Mouse (Mus musculus): ENCODE measurements around the gene Sfi1. TPM values are rescaled to one million over a fixed set of nuclear protein-coding genes. Genes with fewer than 3 reads are reported as not detected.
A peak's percentile ranks its signal among the peaks of the same experiment; 100 is the strongest.
"Not testable (repeated sequence)": the region's sequence is repeated elsewhere in the genome, so short reads cannot be mapped to it uniquely, and the experiment has no call there.

The Sfi1 gene
- polyA plus RNA-seq, 1 experiment from 2014 or later: 14.9 TPM

- H3K27me3 ChIP-seq (ENCODE audit: control insufficient read depth, insufficient read depth, low read length); H3K9ac ChIP-seq (ENCODE audit: low read length); H3K4me3 ChIP-seq (ENCODE audit: low read depth, low read length); H3K4me2 ChIP-seq (ENCODE audit: low read depth, low read length, severe bottlenecking); H3K36me3 ChIP-seq (ENCODE audit: control insufficient read depth, insufficient read depth, low read length); H3K4me1 ChIP-seq (replicated peaks; ENCODE audit: control insufficient read depth, insufficient read depth, low read length); H3K27ac ChIP-seq (ENCODE audit: low read depth, low read length); H3K9me3 ChIP-seq (ENCODE audit: control insufficient read depth, low read length): not testable (repeated sequence)
- DNase-seq (ENCODE audit: low spot score) (peak; percentile 53), ATAC-seq (replicated peaks; ENCODE audit: low FRiP score) (peak; percentile 3; the same call in 1 of the 2 replicates)
- WGBS: 90% methylated on average over 3 of the region's 3 CpGs
Measured at GRCm38 (mm10) chr11:3132957-3133356, 60.3 kb downstream of the Sfi1 start.

DNA sequence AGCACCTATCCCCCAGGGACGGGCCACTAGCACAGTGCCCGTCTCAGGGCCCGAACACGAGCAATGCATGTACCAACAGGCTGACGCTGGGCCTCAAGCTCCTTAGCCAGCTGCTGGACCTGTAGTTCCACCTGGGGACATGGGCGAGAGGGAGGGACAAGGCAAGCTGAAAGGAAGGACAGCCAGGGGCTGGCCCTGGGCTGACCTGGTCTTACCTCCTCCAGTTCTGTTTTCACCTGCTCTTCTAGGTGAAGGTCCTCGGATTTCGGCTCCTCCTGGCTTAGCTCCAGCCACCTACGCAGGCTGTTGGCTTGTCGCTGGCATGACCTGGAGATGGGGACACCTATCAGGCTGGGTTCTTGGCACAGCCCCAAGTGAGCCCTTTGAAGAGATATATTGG lies 61.3 kb downstream of the Sfi1 start:
- H3K27ac ChIP-seq (ENCODE audit: low read depth, low read length): not testable (repeated sequence)
- DNase-seq (ENCODE audit: low spot score): peak; percentile 68

GRCm38 (mm10) chr11:3129852-3130251 lies 63.4 kb downstream of the Sfi1 start:
- peak; percentile 58 for DNase-seq (ENCODE audit: low spot score)
- H3K4me2 ChIP-seq (ENCODE audit: low read depth, low read length, severe bottlenecking); H3K36me3 ChIP-seq (ENCODE audit: control insufficient read depth, insufficient read depth, low read length); H3K9me3 ChIP-seq (ENCODE audit: control insufficient read depth, low read length); H3K4me3 ChIP-seq (ENCODE audit: low read depth, low read length); H3K27ac ChIP-seq (ENCODE audit: low read depth, low read length); H3K27me3 ChIP-seq (ENCODE audit: control insufficient read depth, insufficient read depth, low read length); H3K4me1 ChIP-seq (replicated peaks; ENCODE audit: control insufficient read depth, insufficient read depth, low read length); ATAC-seq (replicated peaks; ENCODE audit: low FRiP score); H3K9ac ChIP-seq (ENCODE audit: low read length): not testable (repeated sequence)
- 93% methylated on average over 5 of the region's 8 CpGs for WGBS

More for the DNA sequence above, 61.3 kb downstream of the Sfi1 start:
- not testable (repeated sequence) for H3K4me1 ChIP-seq (replicated peaks; ENCODE audit: control insufficient read depth, insufficient read depth, low read length); H3K36me3 ChIP-seq (ENCODE audit: control insufficient read depth, insufficient read depth, low read length); H3K4me2 ChIP-seq (ENCODE audit: low read depth, low read length, severe bottlenecking); H3K9me3 ChIP-seq (ENCODE audit: control insufficient read depth, low read length); H3K4me3 ChIP-seq (ENCODE audit: low read depth, low read length); H3K9ac ChIP-seq (ENCODE audit: low read length); H3K27me3 ChIP-seq (ENCODE audit: control insufficient read depth, insufficient read depth, low read length)
- WGBS: 94% methylated on average over 9 of the region's 10 CpGs
- peak; percentile 33 for ATAC-seq (replicated peaks; ENCODE audit: low FRiP score)

- H3K9ac ChIP-seq (ENCODE audit: low read length); H3K27me3 ChIP-seq (ENCODE audit: control insufficient read depth, insufficient read depth, low read length); H3K4me3 ChIP-seq (ENCODE audit: low read depth, low read length); H3K36me3 ChIP-seq (ENCODE audit: control insufficient read depth, insufficient read depth, low read length); H3K4me1 ChIP-seq (replicated peaks; ENCODE audit: control insufficient read depth, insufficient read depth, low read length); DNase-seq (ENCODE audit: low spot score); H3K4me2 ChIP-seq (ENCODE audit: low read depth, low read length, severe bottlenecking); H3K9me3 ChIP-seq (ENCODE audit: control insufficient read depth, low read length); H3K27ac ChIP-seq (ENCODE audit: low read depth, low read length); ATAC-seq (replicated peaks; ENCODE audit: low FRiP score): not testable (repeated sequence)
- WGBS: 100% methylated on average over 2 of the region's 2 CpGs
Measured at GRCm38 (mm10) chr11:3129276-3129675, 64.0 kb downstream of the Sfi1 start.

DNA sequence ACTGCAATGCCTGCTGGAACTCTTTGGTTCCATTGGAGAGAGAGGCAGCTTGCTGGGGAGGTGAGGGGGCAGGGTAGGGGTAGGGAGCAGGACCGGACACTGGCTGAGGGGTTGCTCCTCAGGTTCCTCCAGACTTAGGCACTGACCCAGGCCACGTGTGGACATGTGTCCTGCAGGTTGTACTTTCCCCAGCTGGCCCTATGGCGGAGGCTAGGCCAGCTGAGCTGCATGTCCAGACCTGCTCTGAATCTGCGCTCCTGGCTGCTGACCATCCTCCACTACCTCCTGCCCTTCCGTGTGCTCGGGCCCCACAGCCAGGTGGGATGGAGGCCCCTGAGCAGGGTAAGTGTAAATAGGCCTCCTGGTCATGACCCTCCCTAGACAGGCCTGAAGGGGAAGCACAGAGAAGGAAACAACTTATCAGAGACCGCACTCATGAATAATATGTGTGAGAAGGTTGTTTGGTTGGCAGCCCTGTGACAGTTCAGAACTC lies 65.9 kb downstream of the Sfi1 start:
- not testable (repeated sequence) for H3K4me2 ChIP-seq (ENCODE audit: low read depth, low read length, severe bottlenecking); H3K4me1 ChIP-seq (replicated peaks; ENCODE audit: control insufficient read depth, insufficient read depth, low read length); H3K36me3 ChIP-seq (ENCODE audit: control insufficient read depth, insufficient read depth, low read length); H3K27me3 ChIP-seq (ENCODE audit: control insufficient read depth, insufficient read depth, low read length); H3K9me3 ChIP-seq (ENCODE audit: control insufficient read depth, low read length); H3K27ac ChIP-seq (ENCODE audit: low read depth, low read length); H3K4me3 ChIP-seq (ENCODE audit: low read depth, low read length); H3K9ac ChIP-seq (ENCODE audit: low read length)
- DNase-seq (ENCODE audit: low spot score): peak; percentile 63
- WGBS: 85% methylated on average over 5 of the region's 7 CpGs
- peak; percentile 35 for ATAC-seq (replicated peaks; ENCODE audit: low FRiP score)

DNA sequence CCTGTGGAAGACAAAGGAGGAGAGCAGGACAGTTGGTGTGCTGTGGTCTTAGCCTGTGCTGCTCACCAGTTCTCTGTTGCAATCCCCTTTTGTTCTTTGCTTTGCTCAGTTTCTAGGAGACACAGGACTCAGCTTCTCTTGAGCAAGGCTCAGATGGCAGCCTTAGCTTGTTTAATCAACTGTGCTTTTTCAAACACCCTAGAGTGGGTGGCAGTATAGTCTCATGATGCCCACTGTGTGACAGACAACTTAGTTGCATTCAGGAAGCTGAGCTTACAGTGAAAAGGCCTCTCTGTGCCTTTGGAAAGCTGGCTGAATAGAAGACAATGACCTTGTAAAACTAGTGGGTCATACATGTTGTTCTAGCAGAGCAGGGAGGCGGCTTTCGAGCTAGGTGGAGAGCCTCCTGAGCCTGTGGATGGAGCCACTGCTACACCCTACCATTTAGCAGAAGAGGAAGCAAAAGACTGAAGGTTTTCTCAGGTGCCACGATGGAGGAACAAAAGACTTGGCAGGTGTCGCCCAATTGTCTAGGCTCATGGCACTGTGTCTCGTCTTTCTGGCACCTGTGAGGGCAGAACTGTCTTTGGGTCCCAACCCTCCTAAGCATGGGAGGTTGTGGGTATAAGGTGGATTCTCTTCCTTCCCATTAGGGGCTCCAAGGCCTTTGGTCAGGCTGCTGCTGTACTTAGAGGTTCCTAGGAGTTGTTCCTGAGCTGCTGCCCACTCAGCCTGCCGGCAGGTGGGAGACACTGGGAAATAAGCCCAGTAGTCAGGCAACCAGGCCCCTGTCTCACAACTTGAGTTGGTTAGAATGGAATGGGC lies 66.6 kb downstream of the Sfi1 start:
- 83% methylated on average over 6 of the region's 6 CpGs for WGBS
- not testable (repeated sequence) for H3K36me3 ChIP-seq (ENCODE audit: control insufficient read depth, insufficient read depth, low read length); H3K9me3 ChIP-seq (ENCODE audit: control insufficient read depth, low read length); H3K4me1 ChIP-seq (replicated peaks; ENCODE audit: control insufficient read depth, insufficient read depth, low read length); H3K4me2 ChIP-seq (ENCODE audit: low read depth, low read length, severe bottlenecking); H3K27me3 ChIP-seq (ENCODE audit: control insufficient read depth, insufficient read depth, low read length); H3K9ac ChIP-seq (ENCODE audit: low read length); H3K4me3 ChIP-seq (ENCODE audit: low read depth, low read length); H3K27ac ChIP-seq (ENCODE audit: low read depth, low read length)
- DNase-seq (ENCODE audit: low spot score) (peak; percentile 50), ATAC-seq (replicated peaks; ENCODE audit: low FRiP score) (peak; percentile 19)

- H3K9ac ChIP-seq (ENCODE audit: low read length); H3K27ac ChIP-seq (ENCODE audit: low read depth, low read length); ATAC-seq (replicated peaks; ENCODE audit: low FRiP score); H3K9me3 ChIP-seq (ENCODE audit: control insufficient read depth, low read length); H3K4me1 ChIP-seq (replicated peaks; ENCODE audit: control insufficient read depth, insufficient read depth, low read length); DNase-seq (ENCODE audit: low spot score); H3K27me3 ChIP-seq (ENCODE audit: control insufficient read depth, insufficient read depth, low read length); H3K36me3 ChIP-seq (ENCODE audit: control insufficient read depth, insufficient read depth, low read length); H3K4me3 ChIP-seq (ENCODE audit: low read depth, low read length); H3K4me2 ChIP-seq (ENCODE audit: low read depth, low read length, severe bottlenecking): not testable (repeated sequence)
- 78% methylated on average over 3 of the region's 4 CpGs for WGBS
Measured at GRCm38 (mm10) chr11:3125922-3126321, 67.3 kb downstream of the Sfi1 start.

- H3K9me3 ChIP-seq (ENCODE audit: control insufficient read depth, low read length); H3K4me3 ChIP-seq (ENCODE audit: low read depth, low read length); H3K9ac ChIP-seq (ENCODE audit: low read length); H3K36me3 ChIP-seq (ENCODE audit: control insufficient read depth, insufficient read depth, low read length); ATAC-seq (replicated peaks; ENCODE audit: low FRiP score); H3K4me1 ChIP-seq (replicated peaks; ENCODE audit: control insufficient read depth, insufficient read depth, low read length); H3K27ac ChIP-seq (ENCODE audit: low read depth, low read length); H3K27me3 ChIP-seq (ENCODE audit: control insufficient read depth, insufficient read depth, low read length); H3K4me2 ChIP-seq (ENCODE audit: low read depth, low read length, severe bottlenecking): not testable (repeated sequence)
- peak; percentile 52 for DNase-seq (ENCODE audit: low spot score)
- WGBS: 88% methylated on average over 21 of the region's 22 CpGs
Measured at GRCm38 (mm10) chr11:3124932-3125810, 68.1 kb downstream of the Sfi1 start.
